Mouse (Mus musculus): ENCODE results near the gene Cc2d2a.

DNA sequence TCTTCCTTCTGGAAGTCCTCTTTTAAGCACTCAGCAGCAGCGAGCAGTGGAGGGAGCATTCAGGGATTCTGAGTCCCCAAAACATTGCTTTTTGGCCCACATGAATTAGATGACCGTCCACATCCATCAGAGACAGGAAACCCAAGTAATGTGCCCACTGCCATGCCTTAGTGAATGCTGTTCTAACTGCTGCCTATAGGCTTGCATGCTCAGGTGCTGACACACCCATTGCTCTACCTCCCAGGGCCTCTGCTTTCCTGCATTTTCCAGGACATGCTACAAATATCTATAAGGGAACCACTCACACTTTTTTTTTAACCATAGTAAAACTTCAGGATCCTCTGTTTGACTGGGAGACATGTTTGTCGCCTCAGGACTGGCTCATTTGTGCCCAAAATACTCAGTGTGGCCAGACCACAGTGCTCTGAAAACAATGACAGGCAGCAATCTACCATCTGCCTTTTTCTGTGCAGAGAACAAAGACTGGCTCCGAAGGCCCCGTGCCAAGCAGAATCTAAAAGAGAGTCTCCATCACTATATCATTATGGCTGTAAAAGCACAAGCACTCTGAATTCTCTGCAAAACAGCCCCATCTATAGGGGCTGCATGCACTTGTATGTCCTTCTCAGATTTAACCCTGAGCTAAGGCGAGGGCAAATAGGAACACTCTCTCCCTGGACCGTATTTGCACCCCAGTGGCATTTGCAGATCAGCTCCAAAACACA is 40.4 kb upstream of the Cc2d2a start:
- TF ChIP-seq CTCF (IDR thresholded peaks at IDR 0.05; ENCODE audit: extremely low read depth, insufficient read length, insufficient replicate concordance, low read depth, low read length) (no peak), POLR2A (IDR thresholded peaks at IDR 0.05; ENCODE audit: low read depth, low read length) (no peak)

All from small intestine, adult 2 months (tissue).